Mouse (Mus musculus) bone marrow macrophage, adult 2 months (primary cell): ENCODE results near the gene Rasl10a.

Experiments used
- CTCF ChIP-seq: IDR thresholded peaks from 2 replicates; pipeline ENCODE4 v1.5.1; 2012; ENCODE audit warnings: low read depth, mild to moderate bottlenecking, low read length, moderate library complexity
- POLR2A ChIP-seq: IDR thresholded peaks from 2 replicates; pipeline ENCODE4 v1.6.1; 2012; ENCODE audit warnings: mild to moderate bottlenecking, low read depth, low read length, borderline replicate concordance

GRCm38 (mm10) chr11:5011480-5011879 is 46.4 kb upstream of the Rasl10a start:
- TF ChIP-seq CTCF: no peak
- TF ChIP-seq POLR2A: no peak
